Mouse (Mus musculus) A20 (cell line): ENCODE data around the gene Mpp6.
A peak's percentile ranks its signal among the peaks of the same experiment; 100 is the strongest.

Source experiments
- DNase-seq: peaks from one replicate; pipeline ENCODE4 v3.0.0-alpha.2; 2011; ENCODE audit warnings: low read depth, low spot score

Gene Mpp6

GRCm38 (mm10) chr6:50149378-50149777 is 39.3 kb downstream of the Mpp6 start:
- DNase-seq: no peak

DNA sequence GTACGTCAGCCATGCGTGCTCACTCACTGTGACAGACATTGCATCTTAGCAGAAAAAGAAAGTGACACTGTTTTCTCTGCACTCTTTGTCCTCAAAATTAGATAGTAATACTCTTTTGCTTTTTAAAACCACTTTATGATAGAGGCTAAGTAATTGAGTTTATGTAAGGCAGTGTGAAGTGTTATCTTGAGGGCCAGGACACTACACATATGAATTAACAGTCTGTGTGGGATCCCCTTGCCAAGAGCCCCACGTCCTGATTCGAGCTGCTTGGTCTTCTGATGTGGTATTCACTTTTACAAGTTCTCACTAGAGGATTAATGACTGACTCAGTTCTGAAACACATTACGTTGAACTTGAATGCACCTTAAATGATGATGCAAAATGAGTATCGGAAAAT is 49.8 kb downstream of the Mpp6 start:
- no peak for DNase-seq

- no peak for DNase-seq
Observed at GRCm38 (mm10) chr6:50163013-50163412, 53.0 kb downstream of the Mpp6 start.

- DNase-seq: no peak
Observed at GRCm38 (mm10) chr6:50168821-50169220, 58.8 kb downstream of the Mpp6 start.

DNA sequence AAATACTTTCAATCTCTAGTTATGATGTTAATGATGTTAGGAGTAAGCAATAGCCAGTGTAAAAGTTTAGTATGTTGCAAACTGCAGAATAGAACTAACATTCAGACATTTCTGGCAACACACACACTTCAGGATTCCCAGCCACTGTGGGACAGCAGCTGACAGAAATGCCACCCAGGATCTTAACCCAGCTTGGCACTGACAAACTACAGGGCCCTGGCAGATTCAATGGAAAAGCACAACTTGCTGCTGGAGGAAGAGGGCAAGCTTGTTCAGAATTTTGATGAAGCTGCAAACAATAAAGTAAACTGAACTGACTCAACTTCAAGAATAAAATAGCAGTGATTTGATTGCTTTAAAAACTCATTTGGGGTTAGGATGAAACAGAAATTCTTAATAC is 59.7 kb downstream of the Mpp6 start:
- no peak for DNase-seq

DNA sequence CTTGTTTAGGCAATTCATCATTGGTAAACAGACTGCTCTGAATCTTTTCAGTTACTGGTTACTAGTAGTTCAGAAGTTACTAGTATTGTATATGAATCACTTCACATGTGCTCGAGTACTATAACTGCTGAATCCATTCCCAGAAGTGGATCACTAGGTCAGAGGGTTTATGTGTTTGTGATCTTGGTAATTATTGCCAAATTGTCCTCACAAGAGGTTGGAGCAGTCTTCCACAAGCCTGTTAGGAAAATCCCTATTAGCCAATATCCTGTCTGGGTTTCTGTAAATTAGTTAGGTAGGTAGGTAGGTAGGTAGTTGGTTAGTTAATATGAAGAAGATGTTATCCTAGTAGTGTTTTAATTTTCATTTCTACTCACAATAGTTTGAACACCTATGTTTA is 65.7 kb downstream of the Mpp6 start:
- DNase-seq: no peak

- DNase-seq: peak; percentile 13
Observed at GRCm38 (mm10) chr6:50180189-50180588, 70.1 kb downstream of the Mpp6 start.

DNA sequence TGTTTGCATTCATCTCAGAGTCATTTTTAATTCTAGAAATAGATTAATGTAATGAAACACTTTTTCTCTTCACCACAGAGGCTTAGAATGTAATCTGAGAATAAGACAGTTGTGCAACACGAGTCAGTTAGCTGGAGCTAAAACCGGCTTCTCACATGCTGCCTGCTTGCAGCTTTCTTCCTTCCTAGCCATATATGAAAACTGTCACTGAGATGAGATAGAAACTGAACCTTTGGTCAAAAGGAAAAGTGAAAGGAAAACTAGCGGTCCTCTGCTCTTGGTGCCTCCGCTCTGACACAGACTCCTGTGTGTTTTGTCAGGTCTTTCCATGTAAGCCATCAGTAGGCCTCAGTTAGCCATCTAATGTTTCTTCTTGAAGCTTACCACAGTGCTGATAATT is 77.9 kb downstream of the Mpp6 start:
- peak; percentile 48 for DNase-seq

- peak; percentile 11 for DNase-seq
Observed at GRCm38 (mm10) chr6:50189376-50189775, 79.3 kb downstream of the Mpp6 start.

- peak; percentile 13 for DNase-seq
Observed at GRCm38 (mm10) chr6:50191605-50192004, 81.6 kb downstream of the Mpp6 start.

DNA sequence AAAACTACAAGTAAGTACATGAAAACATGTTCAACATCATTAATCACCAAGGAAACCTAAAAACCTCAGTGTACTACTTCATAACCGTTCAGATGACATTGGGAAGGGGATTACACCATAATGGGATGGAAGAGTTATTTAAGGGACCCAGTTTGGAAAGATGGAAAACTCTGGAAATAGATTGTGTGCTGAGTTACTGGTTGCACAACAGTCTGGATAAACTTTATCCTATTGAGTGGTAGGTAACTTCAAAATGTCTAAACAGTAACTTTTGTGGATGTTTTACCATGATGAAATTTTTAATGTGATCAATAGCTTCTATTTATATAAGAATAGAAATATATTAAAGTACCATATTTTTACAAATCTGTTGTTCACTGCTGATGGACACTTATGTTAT is 82.1 kb downstream of the Mpp6 start:
- DNase-seq: peak; percentile 10

DNA sequence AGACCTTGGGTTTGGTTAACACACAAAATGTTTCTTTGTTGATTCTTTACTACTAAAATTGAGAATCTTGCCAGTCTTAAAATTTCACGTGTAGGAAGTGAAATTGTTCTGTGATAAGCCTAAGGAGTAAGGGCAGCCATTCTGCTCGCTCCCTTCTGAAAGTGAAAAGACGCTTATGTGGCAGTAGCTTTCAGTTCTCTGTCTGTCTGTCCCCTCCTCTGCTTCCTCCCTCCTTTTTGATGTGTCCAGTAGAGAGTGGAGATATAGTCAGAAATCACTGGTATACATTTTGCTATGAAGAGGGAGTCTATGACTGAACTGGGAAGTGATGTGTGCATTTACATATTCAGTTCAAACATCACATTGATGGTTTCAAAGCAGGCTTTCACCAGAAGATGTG is 82.8 kb downstream of the Mpp6 start:
- peak; percentile 55 for DNase-seq

- DNase-seq: no peak
Observed at GRCm38 (mm10) chr6:50193851-50194250, 83.8 kb downstream of the Mpp6 start.

DNA sequence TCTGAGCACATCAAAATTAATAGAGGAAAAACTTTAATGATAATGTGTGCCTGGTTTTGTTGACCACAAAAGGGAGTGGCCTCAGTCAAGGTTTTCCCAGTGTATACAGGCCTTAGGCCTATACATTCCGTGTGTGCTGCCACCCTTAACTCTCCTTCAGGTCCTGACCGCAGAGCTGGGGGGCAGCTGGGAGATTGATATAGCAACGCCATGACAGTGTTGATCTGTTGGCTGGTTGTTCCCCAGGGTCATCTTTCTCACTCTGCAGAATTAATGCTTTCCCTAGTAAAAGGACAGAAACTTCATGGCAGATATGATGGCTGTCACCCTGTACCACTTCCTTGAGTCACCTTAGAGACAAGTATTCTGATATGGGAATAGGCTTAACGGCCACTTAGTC is 94.3 kb downstream of the Mpp6 start:
- DNase-seq: no peak

DNA sequence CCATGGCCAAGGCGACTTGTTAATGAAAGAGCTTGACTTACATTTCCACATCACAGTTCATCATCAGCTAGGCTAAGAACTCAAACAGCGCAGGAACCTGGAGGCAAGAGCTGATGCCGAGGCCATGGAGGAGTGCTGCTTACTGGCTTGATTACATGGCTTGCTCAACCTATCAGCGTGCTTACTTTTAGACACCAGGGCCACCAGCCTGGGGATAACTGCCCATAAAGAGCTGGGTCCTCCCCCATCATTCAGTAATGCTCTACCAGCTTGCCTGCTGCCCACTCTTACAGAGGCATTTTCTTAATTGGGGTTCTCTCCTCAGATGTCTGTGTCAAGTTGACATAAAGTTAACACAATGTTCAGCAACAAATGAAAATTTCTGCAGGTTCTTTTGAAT is 95.1 kb downstream of the Mpp6 start:
- DNase-seq: no peak

DNA sequence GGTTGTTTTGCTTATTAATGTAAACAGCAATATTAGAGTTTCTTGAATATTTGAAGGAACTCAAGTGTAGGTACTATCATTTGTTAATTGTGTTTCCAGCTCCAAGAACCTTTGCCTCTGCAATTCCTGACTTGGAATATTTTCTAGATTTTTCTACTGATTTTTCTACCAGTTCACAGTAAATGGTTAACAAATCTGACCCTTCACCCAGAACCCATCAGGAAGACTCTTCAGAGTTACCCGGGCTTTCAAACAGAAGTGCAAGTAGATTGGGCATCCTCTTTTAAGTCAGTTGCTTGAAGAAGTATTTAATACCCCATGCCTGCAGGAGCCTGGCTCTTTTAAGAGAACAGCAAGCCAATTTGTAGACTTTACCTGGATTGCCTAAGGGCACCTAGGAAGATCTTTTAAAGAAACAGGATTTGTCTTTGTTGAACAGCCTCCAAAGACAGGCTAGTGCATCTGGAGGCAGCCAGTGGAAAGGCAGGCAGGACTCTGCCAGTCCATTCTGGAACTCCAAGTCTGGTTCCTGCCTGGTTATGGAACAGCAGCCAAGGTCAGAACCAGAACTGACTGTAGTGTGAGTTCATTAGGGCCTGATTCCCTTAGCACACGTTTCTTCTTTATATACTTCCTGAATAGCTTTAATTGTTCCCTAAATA is 104.8 kb downstream of the Mpp6 start:
- DNase-seq: no peak

DNA sequence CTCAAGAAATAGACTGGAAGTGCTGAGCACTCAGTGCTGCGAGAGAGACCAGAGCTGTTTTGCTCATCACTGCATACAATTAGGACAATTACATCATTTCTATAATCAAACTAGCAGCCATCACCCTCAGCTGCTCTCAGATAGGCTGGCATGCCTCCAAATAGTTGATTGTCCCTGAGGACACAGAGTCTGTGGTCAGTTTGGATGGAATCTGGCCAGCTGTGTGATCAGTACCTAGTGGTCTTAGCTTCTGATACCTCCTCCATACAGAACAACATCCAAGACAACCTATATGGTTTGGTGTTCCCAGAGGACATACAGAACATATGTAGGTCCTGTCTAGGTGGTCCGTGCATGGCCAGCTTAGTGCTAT is 105.3 kb downstream of the Mpp6 start:
- no peak for DNase-seq

GRCm38 (mm10) chr6:50215986-50216385 is 105.9 kb downstream of the Mpp6 start:
- no peak for DNase-seq

DNA sequence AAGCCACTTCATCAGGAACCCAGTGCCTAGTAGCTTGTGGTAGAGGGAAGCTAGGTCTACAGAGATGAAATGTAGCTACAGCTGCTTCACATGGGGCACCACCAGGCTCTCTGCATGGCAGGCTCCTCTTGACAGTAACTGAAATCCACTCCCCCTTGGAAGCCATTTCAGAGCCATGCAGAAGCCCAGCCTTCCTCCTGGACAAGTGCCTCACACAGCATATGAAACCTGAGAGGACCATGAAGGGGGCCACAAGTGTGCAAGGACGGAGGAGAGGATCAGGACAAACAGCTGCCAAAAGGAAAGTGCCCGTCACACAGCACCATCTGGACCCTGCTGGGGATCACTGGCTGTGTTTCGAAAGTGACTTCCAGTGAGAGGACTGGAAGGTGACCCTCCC is 108.6 kb downstream of the Mpp6 start:
- no peak for DNase-seq

DNA sequence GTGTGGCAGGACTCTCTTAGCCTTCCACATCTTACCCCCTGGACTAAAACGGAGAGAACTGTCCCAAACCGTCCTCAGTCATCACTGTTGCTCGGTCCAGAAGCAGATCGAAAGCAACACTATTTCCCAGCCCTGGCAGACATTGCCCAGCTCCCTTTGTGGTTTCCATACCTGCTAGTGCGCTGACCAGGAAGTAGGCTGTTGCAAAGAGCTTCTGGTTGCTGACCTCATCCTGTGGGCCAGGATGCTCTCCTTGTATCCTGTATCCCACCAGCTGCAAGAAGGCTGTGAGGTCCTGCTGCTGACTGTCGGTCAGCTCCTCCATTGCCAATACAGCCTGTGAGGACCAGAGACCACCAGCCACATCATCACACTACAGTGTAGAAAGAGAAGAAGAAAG is 109.0 kb downstream of the Mpp6 start:
- DNase-seq: no peak

GRCm38 (mm10) chr6:50220863-50221262 is 110.8 kb downstream of the Mpp6 start:
- peak; percentile 48 for DNase-seq

- DNase-seq: no peak
Observed at GRCm38 (mm10) chr6:50222351-50222750, 112.3 kb downstream of the Mpp6 start.

GRCm38 (mm10) chr6:50222986-50223385 is 112.9 kb downstream of the Mpp6 start:
- DNase-seq: no peak

- no peak for DNase-seq
Observed at GRCm38 (mm10) chr6:50223606-50224005, 113.6 kb downstream of the Mpp6 start.
